Mouse (Mus musculus): Measurements from ENCODE around the gene Naa20.

The Naa20 gene

DNA sequence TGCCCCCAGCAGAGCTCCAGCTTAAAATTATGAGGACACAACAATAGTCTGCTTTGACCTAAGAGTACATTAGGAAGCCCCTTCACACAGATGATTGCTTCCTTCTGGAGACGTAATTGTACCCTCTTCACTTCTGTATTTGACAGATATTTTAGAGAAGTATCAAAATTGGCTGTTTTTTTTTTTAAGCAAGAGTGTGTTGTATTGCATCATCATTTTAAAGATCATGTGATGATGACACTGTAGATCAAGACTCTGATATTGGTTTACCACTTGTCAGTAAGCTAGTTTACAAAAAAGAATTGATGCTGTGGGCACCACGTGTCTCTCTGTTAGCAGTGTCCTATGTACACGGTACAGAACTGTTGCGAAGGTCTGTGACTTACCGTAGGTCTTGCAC lies 50.8 kb downstream of the Naa20 start:
- DNase-seq, result no peak

DNA sequence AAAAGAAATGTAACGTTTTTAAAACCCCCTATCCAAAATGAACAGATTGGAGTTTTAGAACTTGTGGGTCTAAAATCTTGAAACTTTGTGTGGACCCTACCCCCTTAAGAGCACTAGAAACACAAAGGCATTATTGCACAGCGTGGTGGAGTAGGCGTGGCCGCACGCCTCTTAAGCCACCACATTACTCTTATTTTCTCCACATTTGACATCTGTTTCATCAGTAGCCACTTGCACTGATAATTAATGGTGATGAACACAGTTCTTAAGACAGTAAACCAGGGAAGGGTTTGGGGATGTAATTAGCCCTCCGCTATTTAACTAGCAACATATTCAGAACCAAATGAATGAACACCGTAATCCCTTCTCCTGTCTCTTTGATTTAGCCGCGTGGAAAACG lies 53.9 kb downstream of the Naa20 start:
- DNase-seq, result no peak

DNA sequence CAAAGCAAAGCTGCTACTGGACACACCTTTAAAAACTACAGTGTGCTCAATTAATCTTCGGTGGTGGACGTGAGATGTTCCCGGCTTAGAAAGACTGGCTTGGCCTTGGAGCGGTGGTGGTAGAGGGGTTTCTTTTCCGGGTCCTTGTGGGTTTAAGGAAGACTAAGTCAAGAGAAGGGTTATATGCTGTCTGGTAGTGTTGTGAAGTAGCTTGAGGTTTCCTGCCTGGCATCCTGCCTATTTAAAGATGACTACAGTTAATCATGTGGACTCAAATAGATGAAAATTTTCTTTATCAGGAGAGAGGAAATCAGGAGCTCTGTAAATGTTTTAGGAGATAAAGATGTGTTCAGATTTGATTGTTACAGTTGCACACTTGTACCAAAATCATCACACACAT lies 54.4 kb downstream of the Naa20 start:
- DNase-seq, result no peak

DNA sequence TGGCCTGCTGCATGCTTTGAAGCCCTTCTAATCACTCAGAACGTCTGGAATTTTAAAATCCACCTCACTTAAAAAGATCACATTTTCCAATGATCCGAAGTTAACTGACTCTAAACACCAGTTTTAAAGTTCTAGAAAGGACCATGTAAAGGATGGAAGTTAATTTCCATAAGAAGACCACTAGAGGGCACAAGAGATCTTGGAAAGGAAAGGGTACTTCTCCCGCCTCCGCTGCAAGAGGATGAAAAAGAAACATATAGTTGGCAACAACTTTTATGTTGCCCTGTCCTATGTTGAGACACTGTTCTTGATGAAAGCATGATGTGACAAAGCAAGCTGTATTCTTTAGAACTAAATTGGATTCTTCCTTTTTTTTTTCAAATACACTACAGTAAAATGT lies 55.6 kb downstream of the Naa20 start:
- no peak for DNase-seq

DNA sequence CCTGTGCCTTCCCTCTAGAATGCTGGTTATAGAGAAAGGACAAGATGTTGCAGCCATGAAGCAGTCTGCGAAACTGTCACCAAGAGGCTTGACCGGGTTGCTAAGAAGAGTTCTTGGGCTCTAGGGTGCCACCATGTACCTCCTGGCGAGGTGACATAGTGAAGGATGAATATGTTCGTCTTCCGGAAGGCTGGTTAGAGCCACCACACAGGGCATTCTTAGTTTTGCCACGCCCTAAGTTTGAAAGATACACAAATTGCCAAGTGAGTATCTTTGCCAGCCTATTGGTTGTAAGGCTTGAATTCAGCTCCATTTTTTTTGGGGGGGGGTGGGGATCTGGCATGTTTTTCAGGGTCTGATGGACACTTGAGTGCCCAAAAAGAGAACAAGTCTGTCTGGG lies 56.2 kb downstream of the Naa20 start:
- no peak for DNase-seq

DNA sequence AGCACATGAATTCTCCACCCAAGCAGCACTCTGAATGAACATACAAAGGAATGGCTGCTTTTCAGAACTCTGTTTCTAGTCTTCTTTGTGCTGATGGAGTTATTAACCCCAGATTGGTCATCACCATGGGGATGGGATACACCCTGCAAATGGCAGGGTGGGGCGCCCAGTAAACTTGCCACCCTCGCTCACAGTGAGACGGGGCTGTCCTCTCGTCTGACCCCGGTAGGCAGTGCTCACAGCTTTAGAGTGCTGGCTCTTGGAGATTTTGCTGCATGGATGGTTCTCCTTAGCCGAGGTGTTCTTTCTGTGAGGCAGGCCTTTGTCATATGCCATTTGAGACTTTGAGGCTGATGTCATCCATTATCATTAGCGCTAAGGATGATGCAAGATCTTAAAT lies 56.7 kb downstream of the Naa20 start:
- no peak for DNase-seq

DNA sequence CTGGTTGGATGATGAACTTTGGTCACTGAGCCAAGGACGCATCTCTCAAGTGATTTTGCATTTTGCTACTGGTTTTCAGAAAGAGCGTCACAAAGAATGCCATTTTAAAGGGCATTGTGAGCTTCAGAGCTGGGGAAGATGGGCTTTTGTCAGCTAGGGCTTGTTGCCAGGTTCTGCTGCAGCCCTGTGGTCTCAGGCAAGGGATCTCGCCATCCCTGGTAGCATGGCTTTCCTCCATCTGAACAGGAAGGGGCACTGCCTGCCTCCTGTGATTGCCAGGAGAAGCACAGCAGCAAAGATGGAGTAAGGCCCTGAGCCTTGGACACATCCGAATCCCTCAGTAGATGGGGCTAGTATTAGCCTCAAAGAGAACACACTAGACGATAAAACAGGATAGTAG lies 60.0 kb downstream of the Naa20 start:
- DNase-seq, result no peak
